Mouse (Mus musculus) kidney, embryonic 16.5 days (tissue): ENCODE data around the gene Slc22a12. TPM values are rescaled to one million over a fixed set of nuclear protein-coding genes. Genes with fewer than 3 reads are reported as not detected.
A peak's percentile ranks its signal among the peaks of the same experiment; 100 is the strongest.

Experiments
- ATAC-seq: fragments of 200-750 bp; cut with Nextera tagmentation; 2 replicates; pipeline ENCODE4 v1.8.0; 2017; ENCODE audit warnings: moderate TSS enrichment; ENCODE audit not compliant: low FRiP score, low TSS enrichment
- H3K27ac ChIP-seq: fragments of 300-500 bp; sonication (generic); 2 replicates; pipeline ENCODE4 v1.5.1; 2014; ENCODE audit warnings: low read length
- H3K27me3 ChIP-seq: fragments of 300-500 bp; sonication (generic); 2 replicates; pipeline ENCODE4 v1.6.1; 2014; ENCODE audit warnings: low read length, control low read depth, mixed read lengths; ENCODE audit not compliant: insufficient read depth
- H3K36me3 ChIP-seq: fragments of 300-500 bp; sonication (generic); 2 replicates; pipeline ENCODE4 v1.6.1; 2014; ENCODE audit warnings: low read length, control low read depth, mixed read lengths; ENCODE audit not compliant: insufficient read depth
- H3K4me1 ChIP-seq: fragments of 300-500 bp; sonication (generic); 2 replicates; pipeline ENCODE4 v1.6.1; 2014; ENCODE audit warnings: low read length, control low read depth, mixed read lengths; ENCODE audit not compliant: insufficient read depth
- H3K4me2 ChIP-seq: fragments of 300-500 bp; sonication (generic); replicated peaks from 2 replicates; pipeline ENCODE4 v1.6.1; 2014; ENCODE audit warnings: low read depth, low read length
- H3K4me3 ChIP-seq: fragments of 300-500 bp; sonication (generic); 2 replicates; pipeline ENCODE4 v1.5.1; 2014; ENCODE audit warnings: mild to moderate bottlenecking, low read length
- H3K9ac ChIP-seq: fragments of 300-500 bp; sonication (generic); replicated peaks from 2 replicates; pipeline ENCODE4 v1.6.1; 2014; ENCODE audit warnings: low read length
- H3K9me3 ChIP-seq: fragments of 300-500 bp; sonication (generic); 2 replicates; pipeline ENCODE4 v1.6.1; 2016; ENCODE audit warnings: low read length, control low read depth
- WGBS: fragments of 180-500 bp; shearing (Covaris S2); extraction: QIAGEN DNeasy Blood & Tissue Kit; methylation state at CpG from one replicate; pipeline ENCODE4 v1.1.7; 2014; 5-methylcytosine and 5-hydroxymethylcytosine counted together
- polyA plus RNA-seq: library from polyadenylated mRNA; unstranded; fragments of >200 nt; fragmentation: Nextera tagmentation; extraction: Ambion mirVana; gene quantifications from 2 replicates; pipeline ENCODE4 v1.2.1, GENCODE M21; 2015

Gene Slc22a12
- polyA plus RNA-seq, 1 experiment from 2014 or later = 27.4 TPM

DNA sequence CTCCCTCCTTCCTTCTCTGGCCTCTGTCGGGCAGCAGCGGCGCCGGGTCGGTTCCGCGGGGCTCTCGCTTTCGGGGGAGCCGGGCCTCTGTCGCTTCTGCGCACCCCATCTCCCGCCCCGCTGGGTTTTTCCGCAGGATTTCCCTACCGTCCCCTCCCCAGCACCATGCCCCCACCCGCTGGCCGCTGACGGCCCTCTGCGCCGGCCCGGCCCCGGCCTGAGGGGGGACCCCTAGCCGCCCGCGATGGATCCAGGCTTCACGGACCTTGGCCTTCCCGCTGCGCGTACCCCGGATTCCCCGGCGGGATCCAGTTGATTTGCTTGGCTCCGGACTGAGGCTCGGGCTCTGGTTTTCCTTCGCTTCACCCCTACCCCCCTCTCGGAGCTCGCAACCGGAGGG lies 45.0 kb downstream of the Slc22a12 start:
- Histone ChIP-seq H3K9me3 (no peaks in the 10 kb centered on the region), H3K27ac (no peak overlapping the region), H3K36me3 (no peaks in the 10 kb centered on the region), H3K4me1 (peaks cover 25% of the 10 kb centered on the region), H3K9ac (peak overlapping the region; percentile 62), H3K4me3 (peak overlapping the region; percentile 53), H3K27me3 (peaks cover 74% of the 10 kb centered on the region), H3K4me2 (peak overlapping the region; percentile 84)
- peak; percentile 8 for ATAC-seq
- 1% methylated on average over 39 of the region's 39 CpGs for WGBS

DNA sequence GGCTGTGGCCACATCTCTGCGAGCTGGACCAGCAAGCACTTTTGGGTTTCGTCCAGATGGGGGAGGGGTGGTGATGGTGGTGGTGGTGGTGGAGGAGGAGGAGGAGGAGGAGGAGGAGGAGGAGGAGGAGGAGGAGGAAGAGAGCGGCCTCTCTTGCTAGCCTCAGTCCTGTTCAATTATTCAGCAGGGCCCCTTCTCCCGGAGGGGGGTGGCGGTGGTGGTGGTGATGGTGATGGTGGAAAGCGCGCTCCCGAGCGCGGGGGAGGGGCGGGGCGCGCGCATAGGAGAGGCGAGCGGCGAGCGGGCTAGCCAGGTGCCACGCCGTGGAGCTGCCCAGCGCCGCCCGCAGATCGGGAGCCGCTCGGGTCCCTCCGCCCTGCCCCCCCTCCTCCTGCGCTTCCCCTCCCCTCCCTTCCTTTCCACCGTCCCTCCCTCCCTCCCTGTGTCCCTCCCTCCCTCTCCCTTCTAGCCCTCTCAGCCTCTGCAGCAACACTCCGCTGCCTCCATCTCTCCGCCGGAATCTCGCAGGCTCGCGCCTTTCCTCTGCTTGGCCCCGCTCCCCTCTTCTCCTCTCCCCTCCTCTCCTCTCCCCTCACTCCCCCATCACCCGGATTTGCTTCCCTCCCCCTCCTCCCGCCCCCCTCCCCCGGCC lies 45.6 kb downstream of the Slc22a12 start:
- H3K36me3 ChIP-seq = no peaks in the 10 kb centered on the region
- H3K9me3 ChIP-seq = no peaks in the 10 kb centered on the region
- H3K27me3 ChIP-seq = peaks cover 74% of the 10 kb centered on the region
- H3K9ac ChIP-seq = peak overlapping the region; percentile 62
- ATAC-seq = peak; percentile 32
- no peak overlapping the region for H3K27ac ChIP-seq
- H3K4me2 ChIP-seq = peak overlapping the region; percentile 84
- H3K4me1 ChIP-seq = peaks cover 20% of the 10 kb centered on the region
- WGBS = 0% methylated on average over 13 of the region's 39 CpGs
- peak overlapping the region; percentile 53 for H3K4me3 ChIP-seq

DNA sequence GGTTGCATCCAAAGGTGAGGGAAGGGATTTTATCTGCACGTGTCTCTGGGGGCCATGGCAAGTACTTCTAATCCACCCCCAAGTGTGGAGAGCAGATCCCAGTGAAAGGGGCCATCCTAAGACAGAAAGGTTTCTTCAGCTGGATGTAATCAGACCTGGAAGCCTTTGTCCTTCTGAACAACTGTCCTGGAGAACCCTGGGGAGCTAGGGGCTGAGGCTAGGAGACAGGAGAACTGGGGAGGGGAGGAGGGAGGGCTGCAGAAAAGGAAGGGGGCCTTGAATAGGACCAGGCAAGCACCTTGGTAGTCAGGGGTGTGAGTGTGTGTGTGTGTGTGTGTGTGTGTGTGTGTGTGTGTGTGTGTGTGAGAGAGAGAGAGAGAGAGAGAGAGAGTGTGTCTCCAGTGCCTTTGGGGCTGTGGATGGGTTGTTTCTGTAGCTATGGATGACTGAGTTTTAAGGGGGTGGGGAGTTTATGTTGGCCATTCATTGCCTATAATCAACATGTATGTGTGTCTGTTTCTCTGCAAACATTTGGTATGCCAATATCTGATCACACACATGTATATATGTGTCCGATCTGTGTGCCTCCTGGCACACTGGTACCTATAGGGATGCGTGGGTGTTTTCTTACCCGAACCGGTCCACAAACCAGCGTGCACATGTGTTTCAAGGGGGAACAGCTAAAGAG lies 46.2 kb downstream of the Slc22a12 start:
- no peaks in the 10 kb centered on the region for H3K9me3 ChIP-seq
- WGBS = 11% methylated on average over 6 of the region's 6 CpGs
- no peaks in the 10 kb centered on the region for H3K36me3 ChIP-seq
- H3K4me1 ChIP-seq = peaks cover 13% of the 10 kb centered on the region
- H3K4me2 ChIP-seq = peak overlapping the region; percentile 84
- H3K27ac ChIP-seq = no peak overlapping the region
- peaks cover 73% of the 10 kb centered on the region for H3K27me3 ChIP-seq
- H3K9ac ChIP-seq = no peak overlapping the region
- H3K4me3 ChIP-seq = peak overlapping the region; percentile 9; the same call in 1 of the 2 replicates
- no peak for ATAC-seq

DNA sequence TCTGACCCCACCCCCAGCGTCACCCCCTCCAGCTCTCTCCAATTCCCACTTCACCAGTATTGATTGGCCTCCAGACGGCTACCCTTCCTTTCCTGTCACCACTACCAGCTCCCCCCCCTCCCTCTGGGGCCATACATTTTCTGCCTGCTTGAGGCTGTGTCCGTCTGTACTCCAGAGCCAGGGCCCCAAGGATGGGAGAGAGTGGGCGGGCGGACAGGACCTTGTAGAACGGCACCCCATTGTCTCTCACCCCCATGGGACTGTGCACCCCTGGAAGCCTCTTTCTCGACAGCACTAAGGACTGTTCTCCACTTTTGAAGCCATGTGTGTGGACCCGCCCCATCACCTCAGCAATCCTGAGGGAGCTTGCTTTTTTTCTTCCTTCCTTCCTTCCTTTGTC lies 47.1 kb downstream of the Slc22a12 start:
- ATAC-seq = no peak
- H3K36me3 ChIP-seq = no peaks in the 10 kb centered on the region
- no peak overlapping the region for H3K27ac ChIP-seq
- H3K27me3 ChIP-seq = peaks cover 70% of the 10 kb centered on the region
- H3K9me3 ChIP-seq = no peaks in the 10 kb centered on the region
- no peak overlapping the region for H3K9ac ChIP-seq
- no peak overlapping the region for H3K4me3 ChIP-seq
- WGBS = 44% methylated on average over 8 of the region's 8 CpGs
- H3K4me2 ChIP-seq = no peak overlapping the region
- peaks cover 13% of the 10 kb centered on the region for H3K4me1 ChIP-seq

DNA sequence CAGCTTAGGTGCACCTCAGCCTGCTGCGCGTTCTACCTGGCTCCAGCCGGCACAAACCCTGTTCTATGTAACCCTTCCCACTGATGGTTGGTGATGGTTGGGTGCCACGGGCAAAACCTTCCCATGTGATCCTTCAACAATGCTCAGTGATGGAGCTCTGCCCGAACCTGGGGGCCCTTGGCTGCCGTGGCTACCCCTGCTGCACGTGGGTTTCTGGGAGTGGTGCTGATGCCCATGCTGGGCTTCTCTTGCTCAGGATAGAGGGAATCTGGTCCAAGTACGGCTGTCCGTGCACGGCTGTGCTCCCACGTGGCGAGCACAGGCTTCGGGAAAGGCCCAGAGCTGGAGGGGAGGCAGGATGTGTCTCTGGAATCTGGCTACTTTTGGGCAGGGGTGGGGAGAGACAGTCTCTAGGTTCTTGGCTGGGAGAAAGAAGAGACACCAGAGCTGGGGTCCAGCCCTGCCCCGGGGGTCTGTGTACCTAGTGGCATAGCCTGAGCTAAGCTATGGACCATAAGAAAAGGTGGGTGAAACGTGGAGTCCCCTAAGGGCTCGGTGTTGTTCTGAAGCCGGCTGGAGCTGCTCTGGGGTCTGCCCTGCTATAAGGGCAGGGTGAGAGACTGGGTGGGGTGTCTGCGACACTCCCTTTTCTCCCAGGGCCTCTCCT lies 48.2 kb downstream of the Slc22a12 start:
- no peak overlapping the region for H3K27ac ChIP-seq
- no peak for ATAC-seq
- no peak overlapping the region for H3K9ac ChIP-seq
- H3K27me3 ChIP-seq = peaks cover 60% of the 10 kb centered on the region
- no peaks in the 10 kb centered on the region for H3K9me3 ChIP-seq
- H3K4me1 ChIP-seq = peaks cover 13% of the 10 kb centered on the region
- no peaks in the 10 kb centered on the region for H3K36me3 ChIP-seq
- H3K4me2 ChIP-seq = no peak overlapping the region
- H3K4me3 ChIP-seq = no peak overlapping the region
- 61% methylated on average over 18 of the region's 18 CpGs for WGBS

DNA sequence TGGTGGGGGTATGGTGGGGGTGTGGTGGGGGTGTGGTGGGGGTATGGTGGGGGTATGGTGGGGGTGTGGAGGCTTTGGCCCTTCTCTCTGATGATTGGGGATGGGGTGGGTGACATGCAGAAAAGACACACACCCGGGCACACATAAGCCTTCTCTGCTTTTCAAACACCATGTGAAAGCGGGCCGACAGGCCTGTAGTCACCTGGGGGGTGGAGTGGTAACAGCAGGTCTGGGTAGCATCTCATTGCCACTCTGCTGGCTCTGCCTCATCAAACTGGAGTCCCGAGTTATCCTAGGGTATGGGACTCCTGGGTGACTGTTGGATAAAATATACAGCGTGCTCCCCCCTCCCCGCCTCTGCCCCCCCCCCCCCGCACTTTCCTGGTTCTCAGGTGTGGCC lies 48.8 kb downstream of the Slc22a12 start:
- no peak overlapping the region for H3K4me2 ChIP-seq
- ATAC-seq = no peak
- H3K9ac ChIP-seq = no peak overlapping the region
- no peak overlapping the region for H3K4me3 ChIP-seq
- H3K27me3 ChIP-seq = peaks cover 54% of the 10 kb centered on the region
- WGBS = 67% methylated on average over 6 of the region's 7 CpGs
- no peaks in the 10 kb centered on the region for H3K36me3 ChIP-seq
- H3K9me3 ChIP-seq = no peaks in the 10 kb centered on the region
- peaks cover 13% of the 10 kb centered on the region for H3K4me1 ChIP-seq
- no peak overlapping the region for H3K27ac ChIP-seq

DNA sequence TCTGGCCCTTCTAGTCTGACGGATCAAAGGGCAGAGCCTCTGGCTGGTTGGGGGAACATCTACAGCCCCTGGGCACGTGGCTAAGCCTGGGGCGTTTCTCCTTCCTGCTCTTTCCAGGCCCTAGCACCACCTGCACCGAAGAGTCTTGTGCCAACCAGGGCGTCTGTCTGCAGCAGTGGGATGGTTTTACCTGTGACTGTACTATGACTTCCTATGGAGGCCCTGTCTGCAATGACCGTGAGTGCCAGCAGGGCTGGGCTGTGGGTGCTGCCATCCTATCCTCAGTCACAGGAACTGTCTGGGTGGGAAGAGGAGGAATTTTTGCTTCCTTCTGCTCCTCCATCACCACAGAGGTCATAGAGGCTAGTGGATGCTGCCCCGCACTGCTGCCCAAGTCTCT lies 49.6 kb downstream of the Slc22a12 start:
- H3K4me1 ChIP-seq = peaks cover 10% of the 10 kb centered on the region
- peaks cover 46% of the 10 kb centered on the region for H3K27me3 ChIP-seq
- H3K9me3 ChIP-seq = no peaks in the 10 kb centered on the region
- H3K4me2 ChIP-seq = no peak overlapping the region
- no peak for ATAC-seq
- 78% methylated on average over 7 of the region's 7 CpGs for WGBS
- no peak overlapping the region for H3K4me3 ChIP-seq
- no peak overlapping the region for H3K27ac ChIP-seq
- no peaks in the 10 kb centered on the region for H3K36me3 ChIP-seq
- H3K9ac ChIP-seq = no peak overlapping the region

DNA sequence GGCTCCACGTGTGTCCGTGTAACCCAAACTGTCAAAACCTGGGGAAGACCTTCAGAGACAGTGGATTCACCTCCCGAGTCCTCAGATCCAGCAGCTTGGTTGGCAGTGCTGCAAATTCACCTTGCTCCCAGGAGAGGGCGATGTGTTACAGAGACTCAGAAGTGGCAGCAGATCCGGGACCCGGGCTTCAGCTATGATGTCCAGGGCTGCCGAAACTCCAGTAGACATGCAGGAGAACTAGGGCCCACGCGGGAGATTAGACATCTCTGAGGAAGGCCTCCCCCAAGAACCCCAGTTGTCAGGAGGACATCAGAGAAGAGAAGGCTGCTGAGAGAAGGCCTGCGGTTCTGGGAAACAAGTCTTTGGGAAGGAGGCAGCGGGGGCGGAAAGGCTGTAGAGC lies 50.7 kb downstream of the Slc22a12 start:
- Histone ChIP-seq H3K36me3 (no peaks in the 10 kb centered on the region), H3K4me3 (no peak overlapping the region), H3K27ac (no peak overlapping the region), H3K4me1 (peaks cover 3% of the 10 kb centered on the region; the same call in 1 of the 2 replicates), H3K27me3 (peaks cover 37% of the 10 kb centered on the region), H3K4me2 (no peak overlapping the region), H3K9ac (no peak overlapping the region), H3K9me3 (no peaks in the 10 kb centered on the region)
- no peak for ATAC-seq
- WGBS = 19% methylated on average over 12 of the region's 12 CpGs

DNA sequence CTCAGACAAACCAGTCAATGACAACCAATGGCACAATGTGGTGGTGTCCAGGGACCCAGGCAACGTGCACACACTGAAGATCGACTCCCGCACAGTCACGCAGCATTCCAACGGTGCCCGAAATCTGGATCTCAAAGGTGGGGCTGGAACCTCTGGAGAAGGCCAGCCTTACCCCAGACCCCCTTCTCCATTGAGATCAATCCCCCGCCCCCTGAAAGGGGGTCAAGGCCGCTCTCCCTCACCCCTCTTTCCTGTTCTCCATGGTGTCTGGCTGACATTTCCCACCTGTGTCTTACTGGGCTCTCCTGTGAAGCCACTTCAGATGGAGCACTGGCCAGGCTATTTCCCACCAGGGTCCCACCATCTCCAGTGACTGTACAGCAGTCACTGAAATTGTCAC lies 51.3 kb downstream of the Slc22a12 start:
- no peaks in the 10 kb centered on the region for H3K36me3 ChIP-seq

DNA sequence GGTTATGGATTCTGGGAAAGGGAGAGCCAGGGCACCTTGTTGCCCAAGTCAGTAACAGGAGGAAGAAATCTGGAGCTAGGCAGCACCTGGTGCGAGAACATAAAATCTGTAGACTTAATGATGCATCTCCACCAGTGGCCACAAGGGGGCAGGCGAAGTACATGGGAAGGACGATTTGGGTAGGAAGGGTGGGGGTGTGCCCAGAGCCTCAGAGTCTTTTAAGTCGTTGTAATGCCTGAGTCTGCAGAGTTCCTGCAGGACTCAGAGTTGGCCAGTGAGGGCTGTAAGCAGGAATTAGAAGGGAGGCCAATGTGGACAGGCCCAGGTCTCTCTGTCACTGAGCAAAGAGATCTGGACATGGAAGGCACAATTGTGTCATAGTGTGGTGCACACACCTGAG lies 53.8 kb downstream of the Slc22a12 start:
- WGBS = 0% methylated on average over 4 of the region's 4 CpGs
- Histone ChIP-seq H3K4me3 (no peak overlapping the region), H3K9ac (no peak overlapping the region), H3K4me1 (no peaks in the 10 kb centered on the region), H3K27ac (no peak overlapping the region), H3K36me3 (no peaks in the 10 kb centered on the region), H3K4me2 (no peak overlapping the region), H3K9me3 (no peaks in the 10 kb centered on the region), H3K27me3 (peaks cover 9% of the 10 kb centered on the region; the same call in 1 of the 2 replicates)
- ATAC-seq = peak; percentile 66

More for the DNA sequence above, 51.3 kb downstream of the Slc22a12 start:
- Histone ChIP-seq H3K9ac (no peak overlapping the region), H3K4me2 (no peak overlapping the region), H3K27ac (no peak overlapping the region), H3K27me3 (peaks cover 32% of the 10 kb centered on the region), H3K4me1 (no peaks in the 10 kb centered on the region), H3K9me3 (no peaks in the 10 kb centered on the region), H3K4me3 (no peak overlapping the region)
- 78% methylated on average over 8 of the region's 8 CpGs for WGBS
- no peak for ATAC-seq
